Mouse (Mus musculus) neutrophil, adult 59 days (primary cell): Measurements from ENCODE around the gene Gm20834. TPM values are rescaled to one million over a fixed set of nuclear protein-coding genes. Genes with fewer than 3 reads are reported as not detected.

Source experiments
- total RNA-seq, 2 experiments: library from RNA; stranded (reverse); gene quantifications; 1 replicate in 1 of 2; 2 replicates in 1 of 2; pipeline ENCODE4 v1.2.4; 2023

Gm20834 gene
- not detected for total RNA-seq

DNA sequence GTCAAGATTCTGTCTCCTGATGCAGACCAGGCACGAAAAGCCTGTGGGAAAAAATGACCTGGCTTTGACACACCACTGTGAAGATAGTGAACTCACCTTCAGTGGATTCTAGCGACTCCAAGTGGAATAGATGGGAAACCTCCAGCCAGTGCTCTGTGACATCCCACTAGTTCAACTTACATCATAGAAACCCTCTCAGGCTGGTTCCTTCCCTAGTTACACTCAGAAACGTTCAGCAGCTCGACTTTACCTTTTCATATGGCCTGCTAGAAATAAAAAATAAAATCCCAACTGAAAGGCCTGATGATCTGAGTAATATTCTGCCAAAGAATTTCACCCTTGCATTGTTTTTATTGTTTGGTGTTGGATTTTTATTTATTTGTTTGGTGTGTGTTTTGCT, at the start of gene Gm20834:
TSS of gene Gm20834 (minus strand) at position 101 of the 400 bp plus-strand sequence.

Other genes with a start within 250 kb of the Gm20834 start
- not detected for gene Gm21310, start 177.4 kb downstream of the Gm20834 start, total RNA-seq
- not detected for gene Gm28510, start 88.1 kb upstream of the Gm20834 start, total RNA-seq
- not detected for gene Gm20737, start 211.5 kb upstream of the Gm20834 start, total RNA-seq
- gene Gm21775, start 228.9 kb upstream of the Gm20834 start, total RNA-seq: not detected